Mouse (Mus musculus) liver, postnatal 0 days (tissue): ENCODE measurements around the gene Plpp7.
A peak's percentile ranks its signal among the peaks of the same experiment; 100 is the strongest.

Experiments
- CTCF ChIP-seq: sonication (generic); IDR thresholded peaks from 2 replicates; pipeline ENCODE4 v1.5.1; 2016; ENCODE audit warnings: antibody characterized with exemption, low read depth
- EP300 ChIP-seq: IDR thresholded peaks from 2 replicates; pipeline ENCODE4 v1.6.1; 2016; ENCODE audit warnings: antibody characterized with exemption, low read depth, mild to moderate bottlenecking

- TF ChIP-seq CTCF: no peak
- TF ChIP-seq EP300: peak; percentile 72; the same call in 1 of the 2 replicates
Observed at GRCm38 (mm10) chr2:32061722-32062505, 33.4 kb upstream of the Plpp7 start.
